Mouse (Mus musculus): ENCODE measurements around the gene Pmf1.
A peak's percentile ranks its signal among the peaks of the same experiment; 100 is the strongest.

Pmf1 gene

GRCm38 (mm10) chr3:88409741-88410644, at the start of gene Pmf1:
Pmf1 (minus strand) TSS chr3:88410331.
- DNase-seq: peak; percentile 89

DNA sequence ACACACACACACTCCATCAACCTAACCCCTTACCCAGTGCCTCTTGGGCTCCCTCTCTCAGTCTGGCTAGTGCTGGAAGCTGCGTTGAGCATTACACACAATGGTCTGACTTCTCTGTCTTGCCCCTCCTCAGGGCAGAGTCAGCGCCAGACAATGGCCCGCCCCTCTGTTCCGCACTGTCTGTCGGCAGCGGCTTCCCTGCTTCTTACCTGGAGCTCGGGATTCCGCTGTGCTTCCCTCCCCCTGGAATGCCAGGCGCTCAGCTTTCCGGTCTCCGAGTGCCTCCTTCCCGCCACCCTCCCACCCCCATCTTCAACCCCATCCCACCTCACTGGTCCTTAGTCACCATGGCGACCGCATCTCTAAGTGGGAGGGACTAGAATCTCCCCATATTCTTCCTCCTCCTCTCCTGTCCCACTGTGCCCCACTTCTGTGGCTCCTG, 48.7 kb upstream of the Pmf1 start:
- no peak for DNase-seq

- no peak for DNase-seq
Observed at GRCm38 (mm10) chr3:88456746-88457532, 46.8 kb upstream of the Pmf1 start.

GRCm38 (mm10) chr3:88456313-88456712, 46.2 kb upstream of the Pmf1 start:
- DNase-seq: no peak

DNA sequence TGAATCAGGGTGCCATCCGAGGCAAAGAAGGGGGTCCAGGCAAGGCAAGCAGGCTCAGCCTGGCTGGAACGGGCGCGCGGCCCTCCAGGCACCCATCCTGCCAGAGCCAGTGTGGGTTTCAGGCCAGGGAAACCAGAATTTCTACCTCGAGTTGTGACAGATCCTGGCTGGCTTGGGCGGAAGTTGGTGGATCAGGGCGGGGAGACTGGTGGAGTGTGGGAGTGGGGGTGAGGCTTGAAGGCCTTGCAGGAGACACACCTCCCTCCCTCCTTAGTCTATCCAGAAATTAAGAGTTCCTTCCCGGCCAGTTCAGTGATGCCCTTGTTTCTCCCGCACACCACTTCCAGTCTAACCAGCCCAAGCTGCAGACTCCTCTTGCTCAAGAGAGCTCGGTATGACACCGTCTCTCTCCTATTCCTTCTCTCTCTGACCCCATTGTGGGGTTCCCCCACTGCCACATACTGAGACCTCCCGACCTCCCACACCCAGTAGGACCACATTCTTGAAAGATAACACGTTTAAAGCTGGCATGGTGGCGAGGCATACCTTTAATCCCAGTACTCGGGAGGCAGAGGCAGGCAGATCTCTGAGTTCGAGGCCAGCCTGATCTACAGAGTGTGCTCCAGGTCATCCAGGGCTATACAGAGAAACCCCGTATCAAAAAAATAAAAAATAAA, 45.6 kb upstream of the Pmf1 start:
- DNase-seq: no peak

- no peak for DNase-seq
Observed at GRCm38 (mm10) chr3:88454762-88455587, 44.8 kb upstream of the Pmf1 start.

GRCm38 (mm10) chr3:88453986-88454385, 43.9 kb upstream of the Pmf1 start:
- DNase-seq: no peak

DNA sequence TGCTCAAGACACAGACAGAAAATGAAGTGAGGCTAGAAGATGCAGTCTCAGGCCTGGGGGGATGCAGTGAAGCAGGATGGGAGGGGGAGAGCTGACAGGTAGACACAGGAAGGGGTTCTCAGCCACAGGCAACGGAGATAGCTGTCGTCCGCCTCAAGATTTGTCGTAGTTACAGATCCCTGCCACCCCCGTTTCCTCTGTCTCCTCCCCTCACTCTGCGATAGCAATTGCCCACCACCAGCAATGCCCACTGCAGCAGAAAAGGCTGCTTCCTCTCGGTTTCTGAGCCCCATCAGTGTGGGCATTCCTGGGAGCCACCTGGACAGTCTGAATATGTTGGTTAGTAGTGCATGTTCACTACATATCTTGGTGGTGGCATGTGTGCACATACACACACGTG, 43.2 kb upstream of the Pmf1 start:
- DNase-seq: no peak

DNA sequence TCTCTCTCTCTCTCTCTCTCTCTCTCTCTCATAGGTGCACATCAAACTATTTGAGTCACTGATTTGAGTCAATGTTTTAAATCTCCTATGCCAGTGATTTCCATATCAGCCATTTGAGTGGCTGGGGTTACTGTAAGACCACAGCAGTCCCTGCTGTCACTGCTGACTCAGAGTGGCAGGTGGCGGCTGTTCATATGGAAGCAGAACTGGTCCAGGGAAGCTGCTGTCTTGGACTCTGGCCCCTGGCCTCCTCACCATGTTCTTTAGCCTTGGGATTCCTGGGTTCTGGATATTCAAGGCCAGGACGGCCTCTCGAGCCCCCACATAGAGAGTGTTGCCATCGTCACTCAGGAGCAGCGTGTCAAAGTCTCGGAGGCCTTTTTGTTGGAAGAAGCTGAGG, 42.6 kb upstream of the Pmf1 start:
- no peak for DNase-seq

DNA sequence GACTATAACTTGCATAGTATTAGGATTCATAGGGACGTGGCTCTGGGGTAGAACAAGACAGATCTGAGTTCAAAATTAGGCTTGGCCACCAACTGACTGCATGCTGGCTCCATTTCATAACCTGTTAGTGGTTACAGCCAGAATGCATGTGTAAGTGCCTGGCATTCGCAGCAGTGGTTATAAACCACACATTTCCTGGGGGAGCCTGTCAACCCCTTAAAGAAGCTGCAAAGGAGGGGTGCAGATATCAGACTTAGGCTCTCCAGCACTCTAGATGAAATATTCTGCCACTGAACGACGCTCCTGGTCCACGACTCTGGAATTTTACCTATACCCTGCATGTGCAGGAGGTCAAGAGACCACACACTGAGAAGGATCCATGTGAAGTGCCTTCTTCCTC, 42.1 kb upstream of the Pmf1 start:
- no peak for DNase-seq

DNA sequence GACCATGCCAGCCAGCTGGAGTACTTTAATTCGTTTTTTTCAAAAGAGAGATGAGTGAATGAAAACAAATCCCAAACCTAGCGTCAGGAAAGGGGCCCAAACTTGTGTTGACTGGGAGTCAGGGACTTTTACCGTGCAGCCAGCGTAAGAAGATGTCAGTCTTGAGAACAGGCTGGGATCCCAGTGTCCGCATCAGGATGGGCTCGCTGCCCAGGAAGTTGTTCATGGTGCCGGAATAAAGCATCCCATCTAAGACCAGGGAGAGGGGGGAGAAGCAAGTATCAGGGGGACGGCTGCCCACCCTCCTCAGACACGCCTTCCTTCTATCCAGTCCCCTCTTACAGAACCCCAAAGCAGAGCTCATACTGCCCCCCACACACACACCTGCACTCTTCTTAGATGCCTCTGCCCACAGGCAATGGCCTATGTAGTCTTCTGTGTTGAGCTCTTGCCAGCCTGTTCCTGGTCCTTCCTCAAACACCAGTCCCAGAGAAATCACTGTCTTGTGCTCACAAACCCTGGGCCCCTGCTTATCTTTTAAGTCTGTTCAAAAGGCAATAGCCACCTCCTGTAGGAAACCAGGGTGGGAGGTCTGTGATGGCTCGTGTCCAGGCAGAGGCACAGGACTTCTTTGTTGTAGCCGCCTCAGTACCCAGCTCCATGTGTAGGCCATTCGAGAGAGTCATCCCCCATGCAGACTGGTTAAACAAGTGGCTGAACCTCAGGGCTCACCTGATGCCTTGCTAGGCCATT, 40.4 kb upstream of the Pmf1 start:
- DNase-seq: no peak

- DNase-seq: peak; percentile 82
Observed at GRCm38 (mm10) chr3:88449395-88450023, 39.4 kb upstream of the Pmf1 start.

GRCm38 (mm10) chr3:88448443-88448842, 38.3 kb upstream of the Pmf1 start:
- no peak for DNase-seq

DNA sequence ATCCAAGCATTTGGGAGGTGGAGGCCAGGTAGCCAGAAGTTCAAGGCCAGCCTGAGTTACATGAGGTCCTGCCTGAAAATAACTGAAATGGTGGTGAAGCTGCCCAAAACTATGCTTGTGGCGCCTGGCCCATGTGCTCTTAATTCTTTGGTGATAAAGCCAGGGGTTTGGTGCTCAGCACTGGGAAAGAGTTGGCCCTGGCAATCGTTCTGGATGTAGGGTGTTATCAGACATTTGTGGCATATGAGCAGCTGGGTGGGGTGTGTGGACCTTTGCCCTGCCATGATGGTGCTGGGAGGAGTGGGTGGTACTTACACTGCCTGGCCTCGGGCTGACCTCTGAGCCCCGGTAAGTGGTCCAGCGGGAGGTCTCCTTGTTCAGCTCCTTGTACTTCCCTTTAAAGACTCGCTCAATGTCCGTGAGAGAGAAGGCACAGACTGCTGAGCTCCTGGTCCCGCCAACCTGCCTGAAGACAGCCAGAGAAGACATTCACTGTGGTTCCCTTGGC, 37.6 kb upstream of the Pmf1 start:
- DNase-seq: no peak

GRCm38 (mm10) chr3:88446471-88447123, 36.5 kb upstream of the Pmf1 start:
- DNase-seq: no peak

- no peak for DNase-seq
Observed at GRCm38 (mm10) chr3:88442888-88443287, 32.8 kb upstream of the Pmf1 start.

- DNase-seq: no peak
Observed at GRCm38 (mm10) chr3:88442488-88442887, 32.4 kb upstream of the Pmf1 start.

DNA sequence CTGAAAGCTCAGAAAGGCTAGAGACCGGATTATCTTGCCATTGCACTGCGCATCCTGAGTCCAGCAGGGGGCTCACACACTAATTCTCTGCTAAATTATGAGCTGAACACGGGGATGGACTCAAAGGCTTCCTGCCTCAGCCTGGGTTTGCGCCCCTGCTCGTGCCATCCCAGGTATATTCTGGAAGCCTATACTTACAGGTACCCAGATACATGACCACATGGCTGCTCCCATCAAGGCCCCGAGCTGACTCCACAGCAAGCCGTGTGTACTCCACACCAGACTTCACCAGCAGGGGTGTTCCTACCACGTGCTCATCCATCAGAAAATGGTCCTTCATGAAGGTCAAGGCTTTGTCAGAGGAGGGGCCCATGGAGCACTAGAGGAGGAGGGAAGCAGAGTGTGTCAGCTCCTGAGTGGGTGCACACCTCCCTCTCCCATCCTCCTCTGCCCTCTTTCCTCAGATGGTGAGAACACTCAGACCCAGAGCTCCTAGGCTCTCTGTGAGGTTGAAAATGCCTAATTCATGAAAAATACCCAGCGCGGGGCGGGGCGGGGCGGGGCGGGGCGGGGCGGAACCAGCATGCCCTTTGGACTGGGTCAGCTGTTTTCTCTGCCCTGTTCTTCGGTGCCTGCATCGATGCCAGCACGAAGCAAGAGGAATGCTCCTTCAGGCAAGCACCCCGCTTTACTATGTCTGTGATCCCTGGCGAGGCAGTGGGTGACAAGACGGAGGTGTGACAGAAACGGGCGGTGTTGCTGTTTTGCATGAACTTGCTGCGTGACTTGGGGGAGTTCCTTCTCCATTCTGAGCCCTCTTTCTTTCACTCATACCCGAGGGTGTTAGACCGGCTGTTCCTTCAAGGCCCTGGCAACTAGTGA, 30.6 kb upstream of the Pmf1 start:
- DNase-seq: no peak

DNA sequence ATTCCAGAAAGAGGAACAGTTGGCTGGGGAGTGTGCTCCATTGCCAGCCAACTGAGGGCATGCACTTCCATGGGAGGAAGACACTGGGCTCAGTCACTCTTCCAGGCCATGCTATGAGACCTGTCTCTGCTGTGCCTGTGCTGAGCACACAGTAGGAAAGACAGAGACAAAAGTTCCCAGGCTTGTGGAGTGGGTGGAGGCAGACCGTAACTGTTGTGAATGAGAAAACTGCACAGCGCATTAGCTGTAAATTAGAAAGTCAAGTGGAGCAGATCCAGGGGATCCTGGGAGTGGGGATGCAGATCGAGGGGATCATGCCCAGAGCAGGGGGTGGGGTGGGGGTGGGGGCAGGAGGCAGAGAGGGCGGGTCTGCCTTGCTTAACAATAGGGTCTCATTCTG, 29.5 kb upstream of the Pmf1 start:
- DNase-seq: no peak

Data from cerebellum, adult 9-11 months (tissue).